Mouse (Mus musculus): ENCODE data around the gene Psmb7. TPM values are rescaled to one million over a fixed set of nuclear protein-coding genes. Genes with fewer than 3 reads are reported as not detected.

The Psmb7 gene
- polyA plus RNA-seq, 1 experiment from 2014 or later = 302 TPM

- WGBS = 81% methylated on average over 6 of the region's 6 CpGs
- ATAC-seq (replicated peaks) = no peak
- Histone ChIP-seq H3K27ac (replicated peaks) (no peak overlapping the region), H3K27me3 (no peaks in the 10 kb centered on the region), H3K9me3 (no peaks in the 10 kb centered on the region), H3K9ac (replicated peaks) (no peak overlapping the region), H3K4me3 (no peak overlapping the region), H3K36me3 (no peaks in the 10 kb centered on the region), H3K4me2 (replicated peaks) (no peak overlapping the region), H3K4me1 (peaks cover 31% of the 10 kb centered on the region)
Observed at GRCm38 (mm10) chr2:38540666-38541065, 103.2 kb downstream of the Psmb7 start.

- Histone ChIP-seq H3K9me3 (no peaks in the 10 kb centered on the region), H3K9ac (replicated peaks) (no peak overlapping the region), H3K27ac (replicated peaks) (peak overlapping the region; percentile 68), H3K36me3 (no peaks in the 10 kb centered on the region), H3K27me3 (no peaks in the 10 kb centered on the region), H3K4me2 (replicated peaks) (no peak overlapping the region), H3K4me3 (no peak overlapping the region), H3K4me1 (peaks cover 40% of the 10 kb centered on the region)
- ATAC-seq (replicated peaks) = peak; percentile 80
- 48% methylated on average over 9 of the region's 9 CpGs for WGBS
Observed at GRCm38 (mm10) chr2:38539677-38540076, 104.2 kb downstream of the Psmb7 start.

Small RNA genes within 50 kb of the gene (microRNA-seq; reads per million reads assigned to microRNA genes)
- gene Gm27634 = not detected

Other genes starting within 250 kb of the Psmb7 start
- gene Nek6, start 132.4 kb downstream of the Psmb7 start, polyA plus RNA-seq (2015; fragmentation: Nextera tagmentation; extraction: Ambion mirVana) = 90.0 and 110 TPM in 2 replicates
- gene Nr5a1, start 70.5 kb upstream of the Psmb7 start, polyA plus RNA-seq (2015; fragmentation: Nextera tagmentation; extraction: Ambion mirVana) = 0.32 and 2.3 TPM in 2 replicates